Mouse (Mus musculus) left cerebral cortex, adult 18-20 months (tissue): ENCODE data around the gene Olfr544. TPM values are rescaled to one million over a fixed set of nuclear protein-coding genes. Genes with fewer than 3 reads are reported as not detected.
"Not testable (repeated sequence)": the region's sequence is repeated elsewhere in the genome, so short reads cannot be mapped to it uniquely, and the experiment has no call there.

Experiments used
- DNase-seq, 2 experiments: peaks; one replicate each; pipeline ENCODE4 v3.0.0; 2021 to 2022; ENCODE audit warnings: low spot score in 2 of 2, mixed read lengths in 1 of 2
- long read RNA-seq, 2 experiments: library from polyadenylated mRNA; stranded (forward); transcript quantifications; one replicate each; pipeline ENCODE4 v2.0.0; 2021
- total RNA-seq, 2 experiments: library from RNA; stranded (reverse); gene quantifications; 2 replicates each; pipeline ENCODE4 v1.2.3; 2021

Gene Olfr544
- total RNA-seq: not detected
- long read RNA-seq, experiment 1: 0 reads
- long read RNA-seq, experiment 2: 0 reads

GRCm38 (mm10) chr7:102488161-102488560 is at the start of gene Olfr544:
Gene Olfr544 (minus strand): TSS chr7:102488313.
- no peak for DNase-seq

DNA sequence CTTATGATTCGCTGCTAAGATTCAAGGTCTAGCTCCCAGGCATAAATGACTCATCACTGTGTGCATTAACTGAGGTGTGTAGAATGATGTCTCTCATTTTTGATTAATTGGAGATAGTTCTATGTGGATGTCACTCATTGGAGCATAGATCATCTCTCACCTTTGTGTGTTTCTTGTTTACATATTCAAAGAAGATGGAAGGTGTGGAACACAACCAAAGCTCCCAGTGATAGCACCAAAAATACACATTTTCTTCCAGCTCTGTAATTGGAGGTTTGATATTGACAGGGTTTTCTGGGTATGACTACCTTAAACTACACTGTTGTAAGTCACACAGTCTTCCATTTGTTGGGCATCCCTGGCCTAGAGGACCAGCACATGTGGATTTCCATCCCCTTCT is 46.3 kb upstream of the Olfr544 start, which contains the start of gene Olfr547:
Olfr547 (plus strand) TSS at position 301 of the 400 bp plus-strand sequence.
- DNase-seq: no peak

DNA sequence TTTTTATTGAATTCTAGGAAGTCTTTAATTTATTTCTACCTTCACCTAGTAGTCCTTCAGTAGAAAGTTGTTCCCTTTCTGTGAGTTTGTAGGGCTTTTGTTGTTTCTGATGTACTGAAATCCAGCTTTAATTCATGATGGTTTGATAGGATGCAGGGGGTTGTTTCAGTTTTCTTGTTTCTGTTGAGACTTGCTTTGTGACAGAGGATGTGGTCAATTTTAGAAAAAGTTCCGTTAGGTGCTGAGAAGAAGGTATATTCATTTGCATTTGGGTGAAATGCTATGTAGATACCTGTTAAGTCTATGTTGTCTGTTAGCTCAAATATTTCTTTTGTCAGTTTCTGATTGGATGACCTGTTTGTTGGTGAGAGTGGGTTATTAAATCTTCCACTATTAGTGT is 40.9 kb upstream of the Olfr544 start:
- DNase-seq: no peak

DNA sequence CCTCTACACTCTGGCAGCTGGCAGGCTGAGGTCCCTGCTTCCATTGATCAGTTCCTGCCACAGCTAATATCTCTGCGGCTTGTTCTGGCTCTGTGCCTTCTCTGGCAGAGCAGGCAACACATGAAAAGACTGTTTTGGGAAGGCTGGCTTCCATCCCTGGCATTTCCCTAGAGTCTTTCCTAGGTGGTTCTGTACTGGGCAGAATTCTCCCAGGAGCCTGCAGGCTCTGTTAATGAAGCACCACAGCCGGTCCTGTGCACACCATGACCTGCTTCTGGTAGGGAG is 28.9 kb upstream of the Olfr544 start:
- no peak for DNase-seq

- no peak for DNase-seq
These were observed 28.3 kb upstream of the Olfr544 start for GRCm38 (mm10) chr7:102516261-102517050.

GRCm38 (mm10) chr7:102514144-102514543 is 26.0 kb upstream of the Olfr544 start:
- DNase-seq: no peak

- peak; percentile 88 to 90 for DNase-seq
These were observed 24.8 kb upstream of the Olfr544 start for GRCm38 (mm10) chr7:102512814-102513435.

DNA sequence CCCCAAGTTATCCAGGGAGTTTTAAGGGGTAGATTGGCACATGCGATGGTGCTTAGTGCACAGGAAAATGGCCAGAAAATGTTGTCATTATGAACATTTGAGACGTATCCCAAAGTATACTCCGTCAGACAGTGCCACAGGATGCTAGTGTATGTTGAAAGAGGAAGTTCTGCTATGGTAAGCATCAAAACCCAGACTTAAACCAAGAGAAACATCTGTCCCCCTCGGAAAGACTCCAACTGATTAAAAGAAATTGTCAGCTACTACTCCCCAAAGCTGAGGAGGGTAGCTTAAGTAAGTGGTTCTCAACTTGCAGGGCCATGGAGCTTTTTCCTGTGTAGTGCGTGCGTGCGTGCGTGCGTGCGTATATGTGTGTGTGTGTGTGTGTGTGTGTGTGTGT is 23.8 kb upstream of the Olfr544 start:
- no peak for DNase-seq

DNA sequence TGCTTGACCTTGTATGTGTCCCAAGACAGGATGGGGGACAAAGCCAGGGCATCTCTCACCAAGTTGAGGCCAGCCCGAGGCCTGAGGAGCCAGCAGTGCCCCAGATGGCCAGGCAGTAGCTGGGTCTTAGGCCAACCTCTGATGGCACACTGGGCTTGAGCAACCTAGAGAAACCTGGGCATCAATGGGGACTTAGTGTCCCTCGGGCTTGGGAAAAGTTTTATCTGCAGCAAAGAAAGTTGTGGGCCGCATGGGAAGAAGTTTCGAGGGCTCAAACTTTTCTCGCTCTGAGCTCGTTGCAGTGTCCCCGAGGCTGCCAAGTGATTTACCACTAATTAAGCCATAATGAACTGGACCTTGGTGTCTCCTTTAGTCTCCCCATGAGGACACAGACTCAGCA is 21.6 kb upstream of the Olfr544 start:
- DNase-seq: no peak

GRCm38 (mm10) chr7:102508666-102509065 is 20.6 kb upstream of the Olfr544 start:
- DNase-seq: no peak

DNA sequence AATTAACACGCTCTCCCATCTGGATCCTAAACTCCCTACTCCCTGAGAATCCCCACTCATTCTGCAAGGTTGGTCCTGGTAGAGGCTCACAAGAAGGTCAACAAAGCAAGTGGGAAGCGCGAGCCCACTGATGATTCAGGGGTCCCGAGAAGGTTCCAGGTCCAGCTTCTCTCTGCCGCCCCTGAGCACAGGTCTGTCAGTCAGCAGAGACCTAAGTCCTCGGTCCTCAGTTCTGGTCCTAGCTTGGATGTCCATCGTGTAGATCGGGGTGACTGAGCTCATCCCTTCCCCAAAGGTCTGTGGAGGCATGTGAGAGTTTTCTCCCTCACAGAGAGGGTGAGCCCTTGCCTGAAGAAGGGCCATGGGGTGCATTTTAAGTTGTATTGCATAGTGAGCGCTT is 20.0 kb upstream of the Olfr544 start:
- DNase-seq: no peak

DNA sequence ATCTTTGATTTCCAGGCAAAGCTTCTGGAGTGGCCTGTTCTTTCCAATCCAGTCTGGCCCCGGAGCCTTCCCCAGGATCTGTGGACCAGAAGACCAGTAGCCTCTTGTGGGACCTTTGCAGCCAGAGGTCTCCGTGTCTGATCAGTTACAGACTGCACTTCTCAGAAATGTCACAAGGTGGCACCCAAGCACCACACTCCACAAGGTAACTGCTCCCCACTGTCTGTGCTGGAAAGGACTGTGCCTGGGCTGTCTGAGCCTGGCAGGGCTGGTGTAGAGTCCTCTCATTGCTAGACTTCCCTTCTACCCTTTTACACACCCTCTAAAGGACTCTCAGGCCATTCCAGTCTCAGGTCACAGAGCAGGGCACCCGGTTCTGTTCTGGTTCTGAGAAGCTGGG is 18.7 kb upstream of the Olfr544 start:
- peak; percentile 75 to 78 for DNase-seq

- no peak for DNase-seq
These were observed 13.9 kb upstream of the Olfr544 start for GRCm38 (mm10) chr7:102501986-102502385.

DNA sequence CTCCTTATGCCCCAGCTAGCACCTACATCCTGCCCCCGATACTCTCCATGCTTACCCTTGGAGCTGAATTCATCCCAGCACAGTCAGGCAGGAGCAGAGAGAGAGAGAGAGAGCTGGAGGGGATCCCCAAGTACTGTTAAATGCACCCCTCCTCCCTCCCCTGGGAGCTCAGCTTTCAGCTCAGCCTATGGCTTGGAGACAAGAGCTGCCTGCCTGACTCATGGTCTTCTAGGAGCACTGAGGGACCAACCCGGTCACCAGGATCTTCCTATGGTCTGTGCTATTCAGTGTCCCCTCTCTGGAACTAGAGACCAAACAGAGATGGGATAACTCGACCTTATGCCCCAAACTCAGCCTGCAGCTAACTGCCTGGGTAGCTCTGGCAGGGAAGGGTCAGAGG is 11.4 kb upstream of the Olfr544 start, which contains the start of gene Olfr545:
Olfr545 (minus strand) TSS at position 101 of the 400 bp plus-strand sequence.
- no peak for DNase-seq

DNA sequence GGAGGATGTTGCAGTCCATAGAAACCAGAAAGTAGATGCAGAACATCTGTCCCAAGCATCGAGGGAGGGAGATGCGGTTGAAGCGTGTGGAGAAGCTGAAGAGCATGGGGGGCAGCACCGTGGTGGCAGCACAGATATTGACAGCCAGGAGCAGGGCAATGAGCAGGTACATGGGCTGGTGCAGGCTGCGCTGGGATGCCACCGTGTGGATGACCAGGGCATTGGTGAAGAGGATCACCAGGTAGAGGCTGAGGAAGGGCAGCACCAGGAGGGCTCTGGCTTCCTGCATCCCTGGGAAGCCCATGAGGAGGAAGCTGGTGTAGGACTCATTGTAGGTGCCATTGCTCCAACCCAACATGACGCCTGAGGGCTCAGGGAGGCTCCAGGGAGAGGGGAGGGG is 6.3 kb upstream of the Olfr544 start:
- not testable (repeated sequence) for DNase-seq

GRCm38 (mm10) chr7:102486105-102486504 is 2.0 kb downstream of the Olfr544 start:
- DNase-seq: no peak

DNA sequence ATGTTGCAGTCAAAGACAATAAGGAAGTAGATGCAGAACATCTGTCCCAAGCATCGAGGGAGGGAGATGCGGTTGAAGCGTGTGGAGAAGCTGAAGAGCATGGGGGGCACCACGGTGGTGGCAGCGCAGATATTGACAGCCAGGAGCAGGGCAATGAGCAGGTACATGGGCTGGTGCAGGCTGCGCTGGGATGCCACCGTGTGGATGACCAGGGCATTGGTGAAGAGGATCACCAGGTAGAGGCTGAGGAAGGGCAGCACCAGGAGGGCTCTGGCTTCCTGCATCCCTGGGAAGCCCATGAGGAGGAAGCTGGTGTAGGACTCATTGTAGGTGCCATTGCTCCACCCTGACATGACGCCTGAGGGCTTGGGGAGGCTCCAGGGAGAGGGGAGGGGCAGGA is 3.3 kb downstream of the Olfr544 start:
- not testable (repeated sequence) for DNase-seq

GRCm38 (mm10) chr7:102483665-102484064 is 4.4 kb downstream of the Olfr544 start:
- DNase-seq: no peak

DNA sequence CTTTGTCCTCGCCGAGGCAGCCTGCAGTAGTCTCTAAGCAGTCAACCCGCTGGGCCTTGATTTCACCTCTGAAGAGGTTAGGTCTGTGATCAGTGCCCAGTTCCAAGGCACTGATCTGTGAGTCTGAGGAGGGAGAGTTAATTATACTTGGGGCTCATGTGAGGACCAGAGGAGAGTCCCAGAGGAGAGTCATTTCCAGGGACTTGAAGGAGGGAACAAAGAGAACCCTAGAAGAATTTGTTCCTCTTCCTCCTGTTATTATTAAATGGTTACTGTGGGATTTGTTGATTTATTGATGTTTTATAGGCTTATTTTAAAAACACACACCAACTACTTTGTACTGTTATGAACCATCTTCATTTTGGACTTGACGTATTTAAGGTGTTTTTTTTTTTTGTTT is 6.5 kb downstream of the Olfr544 start, which contains the start of gene Olfr543:
Olfr543 (minus strand) TSS at position 101 of the 400 bp plus-strand sequence.
- DNase-seq: no peak

GRCm38 (mm10) chr7:102480821-102481220 is 7.3 kb downstream of the Olfr544 start:
- no peak for DNase-seq

DNA sequence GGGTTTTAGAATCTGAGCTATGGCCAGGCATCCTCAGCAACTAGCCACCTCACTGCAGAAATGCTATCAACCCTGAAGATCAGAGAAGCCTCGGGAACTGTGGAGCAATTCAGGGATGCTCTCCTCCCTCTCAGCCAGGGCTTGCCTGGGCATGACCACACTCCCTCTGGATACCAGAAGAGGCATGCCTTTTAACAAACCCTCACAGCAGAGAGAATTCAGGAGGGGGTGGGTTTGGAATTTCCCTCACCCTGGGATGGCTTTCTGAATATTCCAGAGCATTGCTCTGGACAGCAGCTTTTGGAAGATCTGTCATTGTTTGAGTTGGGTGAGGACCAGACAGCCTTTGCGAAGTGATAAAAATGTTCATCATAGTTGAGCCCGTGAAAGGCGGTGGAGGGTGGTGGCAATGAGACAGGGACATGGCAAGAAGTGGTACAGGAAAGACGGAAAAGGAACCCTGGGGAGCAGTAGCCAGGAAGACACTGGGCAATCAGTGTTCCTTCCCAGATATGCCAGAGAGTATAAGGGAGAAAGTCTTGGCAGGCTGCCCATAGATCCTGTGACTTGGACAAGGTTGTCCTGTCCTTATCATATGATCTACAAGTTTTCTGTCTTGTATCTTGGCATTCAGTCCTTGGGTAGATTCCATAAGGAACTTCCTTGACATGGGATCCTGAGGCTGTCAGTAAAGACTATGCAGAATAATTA is 8.6 kb downstream of the Olfr544 start:
- no peak for DNase-seq

DNA sequence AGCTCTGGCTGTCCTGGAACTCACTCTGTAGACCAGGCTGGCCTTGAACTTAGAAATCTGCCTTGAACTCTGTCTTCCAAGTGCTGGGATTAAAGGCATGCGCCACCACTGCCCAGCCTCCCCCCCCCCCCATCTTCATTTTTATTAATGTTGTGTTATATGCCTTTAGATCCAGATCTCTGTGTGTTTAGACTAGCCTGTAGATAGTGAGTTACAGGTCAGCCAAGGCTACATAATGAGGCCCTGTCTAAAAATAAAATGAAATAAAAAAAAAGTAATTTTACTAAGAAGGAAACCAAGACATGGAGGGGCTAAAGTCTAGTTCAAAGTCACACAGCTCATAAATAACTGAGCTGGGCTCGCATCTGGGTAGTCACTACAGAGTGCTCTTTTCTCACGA is 9.2 kb downstream of the Olfr544 start:
- no peak for DNase-seq
